Mouse (Mus musculus): ENCODE measurements at regions not wholly inside any gene's neighbourhood (a gene's known extent, or its start where the extent isn't known, plus 50 kb on each side); places are given as distances from the start of the nearest gene placed in this dataset.

- DNase-seq (ENCODE audit: low spot score) = no peak
Observed at GRCm38 (mm10) chr13:5778443-5779171, 82.7 kb upstream of the Klf6 start.

GRCm38 (mm10) chr13:5779410-5779809 is 81.9 kb upstream of the Klf6 start:
- DNase-seq (ENCODE audit: low spot score) = no peak

- no peak for DNase-seq (ENCODE audit: low spot score)
Observed at GRCm38 (mm10) chr13:5782540-5782939, 78.7 kb upstream of the Klf6 start.

GRCm38 (mm10) chr13:5787114-5787513 is 74.2 kb upstream of the Klf6 start:
- DNase-seq (ENCODE audit: low spot score) = no peak

- DNase-seq (ENCODE audit: low spot score) = no peak
Observed at GRCm38 (mm10) chr13:5789302-5789701, 72.0 kb upstream of the Klf6 start.

- DNase-seq (ENCODE audit: low spot score) = no peak
Observed at GRCm38 (mm10) chr13:5802079-5802478, 59.2 kb upstream of the Klf6 start.

- DNase-seq (ENCODE audit: low spot score) = no peak
Observed at GRCm38 (mm10) chr13:5802826-5803225, 58.5 kb upstream of the Klf6 start.

GRCm38 (mm10) chr13:5803540-5804380 is 57.5 kb upstream of the Klf6 start:
- no peak for DNase-seq (ENCODE audit: low spot score)

GRCm38 (mm10) chr13:5804381-5804941 is 56.8 kb upstream of the Klf6 start:
- no peak for DNase-seq (ENCODE audit: low spot score)

- no peak for DNase-seq (ENCODE audit: low spot score)
Observed at GRCm38 (mm10) chr13:5808380-5808779, 52.9 kb upstream of the Klf6 start.

All from urinary bladder, adult 2 months (tissue).